Mouse (Mus musculus): ENCODE measurements at regions not wholly inside any gene's neighbourhood (a gene's known extent, or its start where the extent isn't known, plus 50 kb on each side); places are given as distances from the start of the nearest gene placed in this dataset.
"Not testable (repeated sequence)": the region's sequence is repeated elsewhere in the genome, so short reads cannot be mapped to it uniquely, and the experiment has no call there.

DNA sequence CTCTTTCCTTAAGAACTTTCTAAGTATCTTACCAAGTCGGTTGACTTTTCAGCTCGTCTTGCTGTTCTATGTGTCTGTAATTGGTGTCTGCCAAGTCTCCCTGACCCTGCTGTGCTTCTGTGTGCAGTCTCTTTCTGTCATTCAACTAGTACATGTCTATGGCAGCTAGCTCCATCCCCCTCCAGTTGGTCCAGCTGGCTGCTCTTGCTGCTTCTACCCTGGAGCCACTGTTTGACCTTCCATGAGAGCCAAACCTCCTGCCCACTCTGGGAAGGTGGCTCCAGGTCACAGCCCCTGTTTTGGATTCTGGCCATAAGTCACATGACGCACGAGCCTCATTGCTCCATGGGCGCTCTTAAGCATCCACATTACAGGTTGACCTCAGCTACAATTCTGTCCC is 504.0 kb downstream of the Plxdc2 start:
- Histone ChIP-seq H3K9ac (no peak overlapping the region), H3K9me3 (ENCODE audit: low read length) (no peaks in the 10 kb centered on the region), H3K27me3 (ENCODE audit: insufficient read depth, low read length) (no peaks in the 10 kb centered on the region), H3K4me2 (ENCODE audit: low read depth) (no peak overlapping the region), H3K27ac (ENCODE audit: low read depth, low read length) (no peak overlapping the region), H3K4me3 (ENCODE audit: low read depth, low read length) (no peak overlapping the region), H3K36me3 (ENCODE audit: insufficient read depth) (no peaks in the 10 kb centered on the region), H3K4me1 (ENCODE audit: insufficient read depth) (no peaks in the 10 kb centered on the region)
- DNase-seq (no peak), ATAC-seq (no peak)
- no peak for TF ChIP-seq CTCF (IDR thresholded peaks at IDR 0.05; ENCODE audit: low read depth)
- WGBS, result 79% methylated on average over 5 of the region's 5 CpGs

DNA sequence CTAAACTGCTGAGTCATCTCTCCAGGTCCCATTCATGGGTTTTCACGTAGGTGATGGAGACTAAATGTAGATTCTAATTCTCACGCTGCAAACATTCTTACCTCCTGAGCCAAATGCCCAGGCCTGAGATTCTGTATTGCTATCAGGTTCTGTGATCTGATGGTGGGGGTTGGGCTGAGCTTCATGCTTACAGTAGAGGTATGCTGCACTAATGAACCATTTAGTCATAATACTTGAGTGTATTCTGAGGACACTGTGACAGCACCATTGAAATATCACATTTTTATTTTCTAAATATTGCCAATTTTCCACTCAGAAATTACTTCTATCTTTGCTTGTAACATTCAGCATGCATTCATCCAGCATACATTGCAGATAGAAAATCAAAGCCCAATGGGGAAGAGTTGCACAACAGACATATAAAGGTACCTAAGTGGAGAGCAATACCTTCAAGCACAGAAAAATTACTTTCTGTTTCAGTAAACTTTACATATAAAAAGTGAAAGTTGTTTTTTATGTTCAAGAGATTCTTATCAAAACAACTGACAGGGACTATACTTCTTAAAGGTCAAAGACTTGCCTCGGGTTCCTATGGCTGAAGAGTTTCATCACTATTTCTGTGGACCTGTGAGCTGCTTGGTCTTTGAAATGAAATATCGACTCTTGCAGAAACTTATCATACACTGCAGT is 510.2 kb downstream of the Plxdc2 start:
- no peak overlapping the region for H3K4me2 ChIP-seq (ENCODE audit: low read depth)
- H3K4me3 ChIP-seq (ENCODE audit: low read depth, low read length), result no peak overlapping the region
- H3K4me1 ChIP-seq (ENCODE audit: insufficient read depth), result no peaks in the 10 kb centered on the region
- DNase-seq, result no peak
- no peak overlapping the region for H3K27ac ChIP-seq (ENCODE audit: low read depth, low read length)
- ATAC-seq, result no peak
- WGBS, result 89% methylated on average over 4 of the region's 4 CpGs
- no peaks in the 10 kb centered on the region for H3K36me3 ChIP-seq (ENCODE audit: insufficient read depth)
- H3K9me3 ChIP-seq (ENCODE audit: low read length), result no peaks in the 10 kb centered on the region
- TF ChIP-seq CTCF (IDR thresholded peaks at IDR 0.05; ENCODE audit: low read depth), result no peak
- H3K9ac ChIP-seq, result no peak overlapping the region
- no peaks in the 10 kb centered on the region for H3K27me3 ChIP-seq (ENCODE audit: insufficient read depth, low read length)

DNA sequence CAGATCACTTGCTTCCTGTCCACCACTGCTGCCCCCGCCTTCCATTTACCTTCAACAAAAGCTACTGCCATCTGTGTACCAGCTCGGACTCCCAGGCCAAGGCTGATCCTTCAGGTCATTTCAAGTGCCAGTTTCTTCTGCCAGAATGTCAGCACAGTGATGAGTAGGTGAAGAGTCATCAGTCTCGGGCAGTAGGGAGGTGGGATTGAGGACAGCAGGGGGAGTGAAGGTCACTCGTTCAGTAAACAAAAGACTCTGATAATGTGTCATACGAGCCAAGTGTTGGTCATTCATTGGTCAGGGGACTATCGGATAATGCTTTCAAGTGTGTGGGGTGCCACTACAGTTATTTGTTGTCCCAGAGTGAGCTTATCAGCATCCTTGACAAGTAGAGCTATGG is 536.3 kb downstream of the Plxdc2 start:
- not testable (repeated sequence) for H3K4me1 ChIP-seq (ENCODE audit: insufficient read depth); ATAC-seq; H3K27ac ChIP-seq (ENCODE audit: low read depth, low read length); H3K36me3 ChIP-seq (ENCODE audit: insufficient read depth); H3K27me3 ChIP-seq (ENCODE audit: insufficient read depth, low read length); H3K4me3 ChIP-seq (ENCODE audit: low read depth, low read length); H3K9me3 ChIP-seq (ENCODE audit: low read length); DNase-seq; H3K9ac ChIP-seq; H3K4me2 ChIP-seq (ENCODE audit: low read depth)
- WGBS, result 81% methylated on average over 6 of the region's 6 CpGs

DNA sequence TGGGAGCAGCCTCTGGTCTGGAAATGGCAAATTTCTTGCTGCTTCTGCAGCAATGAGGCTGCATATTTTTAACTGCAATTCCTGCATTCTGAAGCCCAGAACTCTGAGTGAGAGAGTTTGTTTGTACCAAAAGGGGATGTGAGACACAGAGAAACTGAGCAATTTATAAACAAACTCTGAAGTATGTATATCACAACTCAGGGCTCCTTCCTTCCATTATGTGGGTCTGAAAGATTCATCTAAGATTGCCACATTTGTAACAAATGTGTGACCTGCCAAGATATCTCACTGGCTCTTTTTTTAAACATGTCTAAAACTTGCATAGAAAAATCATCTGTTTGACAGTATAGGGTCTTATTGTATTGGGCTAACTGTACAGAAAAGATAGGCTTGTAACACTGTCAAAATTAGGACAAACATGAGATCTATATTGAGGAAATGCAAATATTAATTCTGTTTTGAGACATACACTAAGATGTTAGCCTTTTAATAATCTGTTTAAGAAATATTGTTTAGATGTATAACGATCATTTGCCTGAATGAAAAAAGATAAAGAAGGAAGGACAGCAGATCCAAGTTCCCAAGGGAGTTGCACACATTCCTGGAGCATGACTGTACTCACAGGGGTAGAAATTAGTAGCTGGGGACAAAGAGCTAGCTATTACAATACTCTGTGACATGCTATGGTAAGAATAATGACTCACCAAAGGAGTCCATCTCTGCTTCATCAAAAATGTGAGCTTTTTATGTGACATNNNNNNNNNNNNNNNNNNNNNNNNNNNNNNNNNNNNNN is 553.3 kb downstream of the Plxdc2 start:
- H3K27me3 ChIP-seq (ENCODE audit: insufficient read depth, low read length), result no peaks in the 10 kb centered on the region
- H3K36me3 ChIP-seq (ENCODE audit: insufficient read depth), result no peaks in the 10 kb centered on the region
- WGBS, result 69% methylated on average over 1 of the region's 1 CpGs
- TF ChIP-seq CTCF (IDR thresholded peaks at IDR 0.05; ENCODE audit: low read depth), result no peak
- DNase-seq (no peak), ATAC-seq (no peak)
- no peaks in the 10 kb centered on the region for H3K4me1 ChIP-seq (ENCODE audit: insufficient read depth)
- no peaks in the 10 kb centered on the region for H3K9me3 ChIP-seq (ENCODE audit: low read length)
- H3K27ac ChIP-seq (ENCODE audit: low read depth, low read length), result no peak overlapping the region
- no peak overlapping the region for H3K4me3 ChIP-seq (ENCODE audit: low read depth, low read length)
- H3K4me2 ChIP-seq (ENCODE audit: low read depth), result no peak overlapping the region
- no peak overlapping the region for H3K9ac ChIP-seq

DNA sequence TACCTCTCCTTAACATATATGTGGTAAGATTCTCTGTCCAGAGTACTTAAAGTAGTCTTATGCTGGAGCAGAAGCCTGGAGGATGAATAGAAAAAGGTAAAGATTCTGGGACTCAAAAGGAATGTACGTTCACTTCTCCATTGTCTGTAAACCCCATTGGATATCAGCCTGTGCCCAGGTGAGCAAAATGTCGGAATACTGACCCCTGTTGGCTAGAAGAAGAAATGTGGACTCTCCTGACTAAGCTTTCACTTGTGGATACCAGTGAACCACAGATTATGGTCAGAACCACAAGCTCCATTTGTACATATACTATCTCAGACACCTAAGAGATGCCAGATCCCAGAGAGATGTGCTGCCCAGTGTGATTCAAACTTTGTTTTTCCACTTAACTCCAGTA is 558.5 kb downstream of the Plxdc2 start:
- no peaks in the 10 kb centered on the region for H3K27me3 ChIP-seq (ENCODE audit: insufficient read depth, low read length)
- no peaks in the 10 kb centered on the region for H3K36me3 ChIP-seq (ENCODE audit: insufficient read depth)
- 11% methylated on average over 2 of the region's 2 CpGs for WGBS
- H3K4me3 ChIP-seq (ENCODE audit: low read depth, low read length), result no peak overlapping the region
- ATAC-seq (no peak), DNase-seq (no peak)
- H3K9ac ChIP-seq, result no peak overlapping the region
- H3K4me2 ChIP-seq (ENCODE audit: low read depth), result no peak overlapping the region
- H3K4me1 ChIP-seq (ENCODE audit: insufficient read depth), result no peaks in the 10 kb centered on the region
- H3K27ac ChIP-seq (ENCODE audit: low read depth, low read length), result no peak overlapping the region
- TF ChIP-seq CTCF (IDR thresholded peaks at IDR 0.05; ENCODE audit: low read depth), result no peak
- H3K9me3 ChIP-seq (ENCODE audit: low read length), result no peaks in the 10 kb centered on the region

DNA sequence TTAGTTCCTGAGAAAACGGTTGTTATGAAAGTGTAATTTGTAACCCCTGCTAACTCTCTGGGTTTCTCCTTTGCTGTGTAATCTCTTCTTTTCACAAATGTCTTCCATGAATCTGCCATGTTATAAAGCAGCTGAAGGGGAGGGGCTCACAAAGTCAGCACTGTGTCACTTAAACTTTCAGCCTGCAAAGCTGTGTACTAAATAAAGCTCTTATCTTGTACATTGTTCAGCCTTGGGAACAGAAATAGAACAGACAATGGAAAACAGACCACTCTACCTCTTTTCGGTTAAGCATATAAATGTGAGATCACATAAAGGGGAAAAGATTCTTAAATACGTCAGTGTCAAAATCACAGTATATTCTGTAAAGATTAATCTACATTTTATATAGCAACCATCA is 573.9 kb downstream of the Plxdc2 start:
- ATAC-seq, result no peak

DNA sequence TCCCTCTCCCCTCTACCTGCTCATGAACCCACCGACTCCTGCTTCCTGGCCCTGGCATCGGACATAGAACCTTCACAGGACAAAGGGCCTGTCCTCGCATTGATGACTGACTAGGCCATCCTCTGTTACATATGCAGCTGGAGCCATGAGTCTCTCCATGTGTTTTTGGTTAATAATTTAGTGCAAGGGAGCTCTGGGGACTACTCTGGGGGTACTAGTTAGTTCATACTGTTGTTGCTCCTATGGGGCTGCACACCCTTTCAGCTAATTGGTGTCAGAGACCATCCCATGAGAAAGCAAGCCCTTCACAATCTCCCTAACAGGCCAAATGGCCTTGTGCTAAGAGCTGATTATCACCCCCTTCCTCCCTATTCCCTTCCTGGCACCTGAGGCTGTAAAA is 603.3 kb downstream of the Plxdc2 start:
- Histone ChIP-seq H3K9me3 (ENCODE audit: low read length) (no peaks in the 10 kb centered on the region), H3K27ac (ENCODE audit: low read depth, low read length) (no peak overlapping the region), H3K4me1 (ENCODE audit: insufficient read depth) (no peaks in the 10 kb centered on the region), H3K36me3 (ENCODE audit: insufficient read depth) (no peaks in the 10 kb centered on the region), H3K4me3 (ENCODE audit: low read depth, low read length) (no peak overlapping the region), H3K9ac (no peak overlapping the region), H3K27me3 (ENCODE audit: insufficient read depth, low read length) (no peaks in the 10 kb centered on the region), H3K4me2 (ENCODE audit: low read depth) (no peak overlapping the region)
- ATAC-seq (no peak), DNase-seq (no peak)
- TF ChIP-seq CTCF (IDR thresholded peaks at IDR 0.05; ENCODE audit: low read depth), result no peak
- WGBS, result 94% methylated on average over 3 of the region's 3 CpGs

More for the DNA sequence above, 573.9 kb downstream of the Plxdc2 start:
- 83% methylated on average over 3 of the region's 3 CpGs for WGBS
- Histone ChIP-seq H3K4me2 (ENCODE audit: low read depth) (no peak overlapping the region), H3K9me3 (ENCODE audit: low read length) (no peaks in the 10 kb centered on the region), H3K4me3 (ENCODE audit: low read depth, low read length) (no peak overlapping the region), H3K27me3 (ENCODE audit: insufficient read depth, low read length) (no peaks in the 10 kb centered on the region), H3K36me3 (ENCODE audit: insufficient read depth) (no peaks in the 10 kb centered on the region), H3K27ac (ENCODE audit: low read depth, low read length) (no peak overlapping the region), H3K9ac (no peak overlapping the region), H3K4me1 (ENCODE audit: insufficient read depth) (no peaks in the 10 kb centered on the region)
- TF ChIP-seq CTCF (IDR thresholded peaks at IDR 0.05; ENCODE audit: low read depth), result no peak
- DNase-seq, result no peak
